Mouse (Mus musculus) liver, adult 2 months (tissue): ENCODE data around the gene Epha4.

Experiments
- CTCF ChIP-seq: fragments of 200-500 bp; IDR thresholded peaks from 2 replicates; pipeline ENCODE4 v1.5.1; 2011; ENCODE audit warnings: low read depth, low read length, control low read depth
- POLR2A ChIP-seq: fragments of 200-500 bp; IDR thresholded peaks from 2 replicates; pipeline ENCODE4 v1.6.1; 2011; ENCODE audit warnings: low read length, control low read depth; ENCODE audit not compliant: insufficient read depth; ENCODE audit errors: extremely low read depth

- TF ChIP-seq CTCF (no peak), POLR2A (no peak)
These were observed 3.8 kb upstream of the Epha4 start for GRCm38 (mm10) chr1:77518715-77519114.
